Mouse (Mus musculus): ENCODE data around the gene Zfp989.
"Not testable (repeated sequence)": the region's sequence is repeated elsewhere in the genome, so short reads cannot be mapped to it uniquely, and the experiment has no call there.

GRCm38 (mm10) chr4:147021550-147021949 lies 49.8 kb downstream of the Zfp989 start, which contains the start of gene Rex2:
- TF ChIP-seq CTCF (IDR thresholded peaks at IDR 0.05); POLR2A (IDR thresholded peaks at IDR 0.05; ENCODE audit: insufficient read depth, low read depth, low read length); EP300 (IDR thresholded peaks at IDR 0.05; ENCODE audit: insufficient read depth, low read depth, low read length): not testable (repeated sequence)

All from heart, adult 2 months (tissue).